Mouse (Mus musculus) ES-E14 (cell line): ENCODE results near the gene E2f4. TPM values are rescaled to one million over a fixed set of nuclear protein-coding genes. Genes with fewer than 3 reads are reported as not detected.
A peak's percentile ranks its signal among the peaks of the same experiment; 100 is the strongest.

Experiments
- DNase-seq: peaks from one replicate; pipeline ENCODE4 v3.0.0-alpha.2; 2013; ENCODE audit warnings: low read depth, low spot score
- H3K27ac ChIP-seq: 2 replicates; pipeline ENCODE4 v1.5.1; 2012; ENCODE audit warnings: low read depth, mild to moderate bottlenecking, low read length, moderate library complexity, mixed read lengths; ENCODE audit not compliant: poor library complexity, insufficient read depth, severe bottlenecking
- H3K36me3 ChIP-seq: 2 replicates; pipeline ENCODE4 v1.6.1; 2012; ENCODE audit warnings: mild to moderate bottlenecking, low read length, moderate library complexity, mixed read lengths; ENCODE audit not compliant: control insufficient read depth, poor library complexity, insufficient read depth, severe bottlenecking
- H3K4me1 ChIP-seq, 2 experiments: fragments of 150-350 bp in 1 of 2; sonication (generic) in 1 of 2; 2 replicates each; pipeline ENCODE4 v1.6.1; 2012; ENCODE audit warnings: low read length in 2 of 2, mild to moderate bottlenecking in 1 of 2, mixed read lengths in 1 of 2; ENCODE audit not compliant: control insufficient read depth in 2 of 2, insufficient read depth in 2 of 2, poor library complexity in 1 of 2
- H3K4me3 ChIP-seq, 2 experiments: fragments of 150-350 bp in 1 of 2; sonication (generic) in 1 of 2; 2 replicates each; pipeline ENCODE4 v1.5.1; 2012; ENCODE audit warnings: low read length in 2 of 2, low read depth in 1 of 2, mild to moderate bottlenecking in 1 of 2, mixed read lengths in 1 of 2; ENCODE audit not compliant: insufficient read depth in 1 of 2, poor library complexity in 1 of 2, severe bottlenecking in 1 of 2
- H3K9ac ChIP-seq: 2 replicates; pipeline ENCODE4 v1.6.1; 2012; ENCODE audit warnings: low read depth, mild to moderate bottlenecking, low read length, mixed read lengths; ENCODE audit not compliant: poor library complexity, insufficient read depth, severe bottlenecking
- H3K9me3 ChIP-seq: fragments of 150-350 bp; sonication (generic); 2 replicates; pipeline ENCODE4 v1.6.1; 2012; ENCODE audit warnings: low read depth, mild to moderate bottlenecking, low read length; ENCODE audit not compliant: control insufficient read depth, insufficient read depth
- CHD2 ChIP-seq: IDR thresholded peaks from 2 replicates; pipeline ENCODE4 v1.6.1; 2014; ENCODE audit warnings: mild to moderate bottlenecking, low read depth, low read length, inconsistent platforms
- HCFC1 ChIP-seq: IDR thresholded peaks from 2 replicates; pipeline ENCODE4 v1.6.1; 2012; ENCODE audit warnings: low read length, inconsistent platforms, borderline replicate concordance; ENCODE audit not compliant: insufficient read depth
- MAFK ChIP-seq: IDR thresholded peaks from 2 replicates; pipeline ENCODE4 v1.6.1; 2014; ENCODE audit warnings: mild to moderate bottlenecking, low read depth, low read length, inconsistent platforms; ENCODE audit not compliant: insufficient read depth
- ZC3H11A ChIP-seq: IDR thresholded peaks from 2 replicates; pipeline ENCODE4 v1.6.1; 2012; ENCODE audit warnings: low read depth, mild to moderate bottlenecking, inconsistent platforms, low read length, borderline replicate concordance
- ZNF384 ChIP-seq: IDR thresholded peaks from 2 replicates; pipeline ENCODE4 v1.6.1; 2012; ENCODE audit warnings: low read depth, low read length, inconsistent platforms
- in situ Hi-C, 2 experiments: fragments of 600-800 bp; cut with MboI; formaldehyde crosslinking; loops; one replicate each; pipeline ENCODE4 v1.15.1; 2025; ENCODE audit warnings: low sequenced_read_pairs in 2 of 2, inconsistent platforms in 1 of 2; ENCODE audit not compliant: unreplicated experiment in 2 of 2
- total RNA-seq: library from RNA; depleted of rRNA; stranded (reverse); fragments of 300-350 nt; gene quantifications from 2 replicates; pipeline ENCODE4 v1.2.3, GENCODE M21; 2012

Gene E2f4
- total RNA-seq, 1 experiment: 66.8 TPM

DNA sequence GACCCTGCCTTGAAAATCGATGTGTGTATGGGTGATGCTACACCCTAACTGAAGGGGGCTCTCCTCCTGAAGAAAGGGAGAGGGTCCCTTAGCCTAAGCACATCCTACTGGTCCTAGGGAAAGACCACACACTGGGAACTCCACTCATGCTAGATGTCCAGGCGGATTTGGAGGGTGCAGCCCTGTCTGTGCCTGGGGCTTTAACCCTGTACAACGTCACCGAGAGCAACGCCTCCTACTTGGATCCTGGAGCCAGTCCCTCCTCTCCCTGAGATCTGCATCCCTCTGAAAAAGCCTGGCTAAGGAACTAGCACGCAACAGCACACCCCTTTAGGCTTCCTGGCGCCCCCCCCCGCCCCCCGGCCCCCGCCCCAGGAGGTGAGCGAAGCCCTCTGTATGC, 22.1 kb upstream of the E2f4 start:
- H3K4me1 ChIP-seq: peaks cover 5 to 16% of the 10 kb centered on the region in 2 experiments; a peak in 2 of 4 replicates
- DNase-seq: no peak
- no peak overlapping the region for H3K4me3 ChIP-seq
- H3K27ac ChIP-seq: no peak overlapping the region
- no peaks in the 10 kb centered on the region for H3K9me3 ChIP-seq
- in situ Hi-C loops: no loop called here
- TF ChIP-seq MAFK: no peak
- TF ChIP-seq ZC3H11A: no peak
- no peak for TF ChIP-seq CHD2
- no peak for TF ChIP-seq ZNF384
- TF ChIP-seq HCFC1: no peak
- no peak overlapping the region for H3K9ac ChIP-seq
- no peaks in the 10 kb centered on the region for H3K36me3 ChIP-seq

DNA sequence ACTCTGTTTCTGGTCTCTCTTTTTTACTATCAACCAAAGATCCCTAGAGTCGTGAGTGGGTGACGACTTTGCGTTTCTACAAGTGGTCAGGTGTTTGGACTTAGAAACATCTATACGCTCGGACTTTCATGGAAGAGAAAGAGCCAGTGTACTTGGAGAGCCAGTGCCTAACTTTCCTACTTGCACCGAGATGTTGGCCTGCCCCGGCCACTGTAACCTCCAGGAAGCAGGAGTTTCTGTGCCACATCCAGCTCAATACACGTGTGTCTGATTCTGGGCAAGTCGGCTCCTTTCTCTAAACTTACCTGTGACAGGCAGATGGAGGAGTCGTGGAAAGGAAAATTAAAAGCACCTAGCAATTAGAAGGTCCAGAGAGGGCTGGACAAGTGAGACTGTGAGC, 21.6 kb upstream of the E2f4 start, which contains the start of gene Nol3:
Gene Nol3, plus strand, starts transcription at position 301 of the 400 bp plus-strand sequence.
- no peak for DNase-seq
- no peak for TF ChIP-seq MAFK
- TF ChIP-seq ZC3H11A: no peak
- no peak for TF ChIP-seq HCFC1
- no peak for TF ChIP-seq ZNF384
- TF ChIP-seq CHD2: no peak
- H3K36me3 ChIP-seq: no peaks in the 10 kb centered on the region
- H3K9me3 ChIP-seq: no peaks in the 10 kb centered on the region
- no peak within 1 kb of the TSS for H3K27ac ChIP-seq
- peaks cover 5 to 13% of the 10 kb centered on the region in 2 experiments; a peak in 2 of 4 replicates for H3K4me1 ChIP-seq
- H3K4me3 ChIP-seq: peak within 1 kb of the TSS; percentile 27 to 51
- H3K9ac ChIP-seq: peak within 1 kb of the TSS; percentile 17; the same call in 1 of the 2 replicates
- in situ Hi-C loops: no loop called here

DNA sequence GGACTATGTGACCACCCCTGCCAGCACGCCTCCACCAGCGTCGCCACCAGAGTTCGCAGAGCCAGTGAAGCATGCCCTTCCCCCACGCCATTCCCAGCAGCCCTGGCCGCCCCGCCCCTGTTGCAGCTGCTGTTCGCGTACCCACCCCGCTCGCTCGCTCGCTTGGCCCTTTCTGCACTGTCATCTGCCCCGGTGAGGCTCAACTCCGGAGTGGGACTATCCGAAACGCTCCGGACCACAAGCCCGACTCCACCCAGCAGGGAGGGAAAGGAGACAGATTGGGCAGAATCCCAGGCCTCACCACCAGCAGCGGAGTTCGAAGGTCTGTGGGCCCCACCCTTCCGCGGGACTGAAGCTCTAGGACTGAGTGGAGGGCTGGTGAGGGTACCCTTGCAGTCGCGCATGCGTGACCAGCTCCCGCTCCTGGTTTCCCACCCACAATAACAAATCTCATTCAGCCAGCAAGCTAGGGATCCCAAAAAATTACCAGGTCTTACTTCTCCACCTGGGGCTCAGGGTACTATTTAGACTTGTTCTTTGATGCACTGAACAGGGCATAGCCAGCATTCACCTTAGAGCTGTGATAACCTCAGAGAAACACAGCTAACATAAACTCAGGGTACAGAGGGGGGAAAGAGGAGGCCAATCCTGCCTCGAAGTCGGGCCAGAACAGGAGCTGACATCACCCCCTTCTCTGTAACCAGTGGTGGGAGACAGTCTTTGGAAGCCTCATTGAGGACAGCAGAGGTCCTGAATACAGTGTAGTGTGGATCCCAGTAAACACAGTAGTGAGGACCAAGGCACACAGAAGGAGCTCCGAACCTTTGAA, 21.0 kb upstream of the E2f4 start:
- H3K4me1 ChIP-seq: peaks cover 5 to 12% of the 10 kb centered on the region in 2 experiments; a peak in 2 of 4 replicates
- H3K36me3 ChIP-seq: no peaks in the 10 kb centered on the region
- H3K4me3 ChIP-seq: peak overlapping the region; percentile 27 to 51
- H3K9me3 ChIP-seq: no peaks in the 10 kb centered on the region
- peak overlapping the region; percentile 17; the same call in 1 of the 2 replicates for H3K9ac ChIP-seq
- in situ Hi-C loops: no loop called here
- no peak overlapping the region for H3K27ac ChIP-seq
- no peak for TF ChIP-seq CHD2
- TF ChIP-seq MAFK: 0 out of 2 replicates have a peak, but pooled peaks have one; percentile 32
- no peak for DNase-seq

DNA sequence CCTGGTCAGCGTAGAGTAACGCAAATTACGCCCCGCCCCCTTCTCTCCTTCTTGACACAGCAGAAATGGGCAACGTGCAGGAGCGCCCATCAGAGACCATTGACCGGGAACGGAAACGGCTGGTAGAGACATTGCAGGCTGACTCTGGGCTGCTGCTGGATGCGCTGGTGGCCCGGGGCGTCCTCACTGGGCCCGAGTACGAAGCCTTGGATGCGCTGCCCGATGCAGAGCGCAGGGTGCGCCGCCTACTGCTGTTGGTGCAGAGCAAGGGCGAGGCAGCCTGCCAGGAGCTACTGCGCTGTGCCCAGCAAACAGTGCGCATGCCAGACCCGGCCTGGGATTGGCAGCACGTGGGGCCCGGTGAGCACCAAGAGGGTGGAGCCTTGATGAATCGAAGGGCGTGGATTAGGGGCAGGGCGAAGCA, 18.5 kb upstream of the E2f4 start:
- TF ChIP-seq HCFC1 (no peak), CHD2 (no peak), ZC3H11A (no peak), MAFK (no peak), ZNF384 (no peak)
- Histone ChIP-seq H3K36me3 (no peaks in the 10 kb centered on the region; the same call in 1 of the 2 replicates), H3K9me3 (no peaks in the 10 kb centered on the region), H3K9ac (no peak overlapping the region), H3K4me3 (peak overlapping the region; percentile 23 to 54), H3K4me1 (peaks cover 5 to 20% of the 10 kb centered on the region in 2 experiments; a peak in 2 of 4 replicates), H3K27ac (no peak overlapping the region)
- DNase-seq: no peak
- in situ Hi-C loops: no loop called here
